Mouse (Mus musculus): ENCODE measurements around the gene Arrdc2. TPM values are rescaled to one million over a fixed set of nuclear protein-coding genes. Genes with fewer than 3 reads are reported as not detected.
A peak's percentile ranks its signal among the peaks of the same experiment; 100 is the strongest.

Gene Arrdc2
- total and polyA plus RNA-seq, 3 experiments: 13.1 to 22.5 TPM; not detected in 1

DNA sequence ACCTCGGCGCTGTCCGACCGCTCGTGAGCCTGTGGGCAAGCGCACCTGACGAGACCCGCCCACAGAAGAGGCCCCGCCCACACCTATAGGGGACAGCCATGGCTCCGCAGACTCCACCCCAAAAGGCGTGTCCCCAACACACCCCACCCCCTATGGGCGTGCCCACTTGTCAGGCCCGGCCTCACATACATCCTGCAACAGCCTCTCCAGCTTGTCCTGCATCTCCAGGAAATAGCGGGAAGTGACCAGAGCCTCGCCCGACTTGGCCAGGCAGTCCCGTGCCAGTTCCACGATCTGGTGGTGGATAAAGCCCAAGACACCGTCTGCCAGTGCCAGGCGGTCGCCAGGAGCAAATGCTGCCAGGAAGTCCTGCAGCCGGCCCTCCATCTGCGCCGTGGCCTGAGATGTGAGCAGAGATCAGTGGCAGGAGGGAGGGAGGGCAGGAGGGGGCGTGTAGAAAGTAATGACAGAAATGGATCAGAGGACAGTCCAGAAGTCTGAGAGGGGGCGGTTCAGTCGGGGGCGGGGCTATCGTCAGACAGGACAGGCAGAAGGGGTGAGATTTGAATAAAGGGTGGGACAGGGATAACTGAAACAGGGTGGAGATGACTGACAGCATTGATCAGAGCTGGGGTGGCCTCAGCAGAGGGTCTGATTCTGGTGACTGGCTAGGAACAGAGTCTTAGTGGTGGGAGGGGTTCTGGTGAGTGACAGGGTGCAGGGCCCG lies 51.4 kb downstream of the Arrdc2 start:
- no peaks in the 10 kb centered on the region for H3K9me3 ChIP-seq (replicated peaks; ENCODE audit: insufficient read depth, low read length)
- H3K9ac ChIP-seq (ENCODE audit: control insufficient read depth, low read depth, low read length, poor library complexity, severe bottlenecking): no peak overlapping the region
- H3K27me3 ChIP-seq (ENCODE audit: control insufficient read depth in 1 of 2, insufficient read depth in 2 of 2, low read length in 2 of 2): no peaks in the 10 kb centered on the region
- H3K4me1 ChIP-seq (ENCODE audit: control insufficient read depth in 1 of 2, insufficient read depth in 2 of 2, low read length in 2 of 2): peaks cover 0 to 10% of the 10 kb centered on the region in 2 experiments; a peak in 3 of 4 replicates
- H3K79me2 ChIP-seq (ENCODE audit: control insufficient read depth, insufficient read depth, low read length, poor library complexity): peaks cover 17% of the 10 kb centered on the region
- H3K36me3 ChIP-seq (ENCODE audit: control insufficient read depth in 1 of 2, insufficient read depth in 2 of 2, low read length in 2 of 2): peaks cover 0 to 2% of the 10 kb centered on the region in 2 experiments; a peak in 3 of 4 replicates
- H3K4me3 ChIP-seq (ENCODE audit: control insufficient read depth in 1 of 2, insufficient read depth in 1 of 2, low read depth in 2 of 2, low read length in 2 of 2): no peak overlapping the region
- H3K27ac ChIP-seq (ENCODE audit: control insufficient read depth, low read depth, low read length): no peak overlapping the region
- TF ChIP-seq RCOR1 (IDR thresholded peaks at IDR 0.05; ENCODE audit: low read depth, low read length) (no peak), POLR2AphosphoS5 (IDR thresholded peaks at IDR 0.05; ENCODE audit: borderline replicate concordance, low read depth, low read length) (no peak), ELF1 (IDR thresholded peaks at IDR 0.05; ENCODE audit: low read depth, low read length) (no peak)
- peak; percentile 37 for DNase-seq (ENCODE audit: low read depth, low spot score)

DNA sequence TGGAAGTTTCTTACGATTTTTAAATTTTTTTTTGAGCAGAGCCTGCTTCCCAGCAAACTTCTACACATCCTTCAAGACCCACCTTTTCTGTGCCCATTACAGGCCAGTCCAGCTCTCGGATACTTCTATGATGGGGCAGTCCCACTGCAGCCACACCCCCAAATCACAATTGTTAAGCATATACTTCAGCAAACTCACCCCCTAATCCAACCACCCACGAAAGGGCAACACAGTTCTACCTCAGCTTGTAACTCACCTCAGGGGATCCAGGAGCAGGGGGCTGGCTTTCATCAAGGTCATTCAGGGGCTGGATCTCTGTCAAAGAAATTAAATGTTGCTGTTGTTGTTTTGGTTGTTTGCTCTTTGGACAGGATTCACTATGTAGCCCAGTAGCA lies 52.5 kb downstream of the Arrdc2 start:
- Histone ChIP-seq H3K27ac (ENCODE audit: control insufficient read depth, low read depth, low read length) (no peak overlapping the region), H3K9me3 (replicated peaks; ENCODE audit: insufficient read depth, low read length) (no peaks in the 10 kb centered on the region), H3K36me3 (ENCODE audit: control insufficient read depth in 1 of 2, insufficient read depth in 2 of 2, low read length in 2 of 2) (peaks cover 0 to 2% of the 10 kb centered on the region in 2 experiments; a peak in 3 of 4 replicates), H3K4me1 (ENCODE audit: control insufficient read depth in 1 of 2, insufficient read depth in 2 of 2, low read length in 2 of 2) (peaks cover 0 to 4% of the 10 kb centered on the region in 2 experiments; a peak in 2 of 4 replicates), H3K9ac (ENCODE audit: control insufficient read depth, low read depth, low read length, poor library complexity, severe bottlenecking) (no peak overlapping the region), H3K27me3 (ENCODE audit: control insufficient read depth in 1 of 2, insufficient read depth in 2 of 2, low read length in 2 of 2) (no peaks in the 10 kb centered on the region), H3K4me3 (ENCODE audit: control insufficient read depth in 1 of 2, insufficient read depth in 1 of 2, low read depth in 2 of 2, low read length in 2 of 2) (no peak overlapping the region), H3K79me2 (ENCODE audit: control insufficient read depth, insufficient read depth, low read length, poor library complexity) (peaks cover 16% of the 10 kb centered on the region)
- no peak for TF ChIP-seq E2F4 (IDR thresholded peaks at IDR 0.05; ENCODE audit: borderline replicate concordance, low read depth, low read length)
- TF ChIP-seq RAD21 (IDR thresholded peaks at IDR 0.05; ENCODE audit: low read depth, low read length): no peak
- TF ChIP-seq CHD2 (IDR thresholded peaks at IDR 0.05; ENCODE audit: low read length): no peak
- TF ChIP-seq POLR2AphosphoS5 (IDR thresholded peaks at IDR 0.05; ENCODE audit: borderline replicate concordance, low read depth, low read length): no peak
- TF ChIP-seq TCF12 (IDR thresholded peaks at IDR 0.05; ENCODE audit: low read depth, low read length): no peak
- no peak for TF ChIP-seq MEF2A (IDR thresholded peaks at IDR 0.05; ENCODE audit: extremely low read depth, insufficient replicate concordance, low read depth, low read length, poor library complexity, severe bottlenecking)
- TF ChIP-seq MAX (IDR thresholded peaks at IDR 0.05; ENCODE audit: low read length): no peak
- TF ChIP-seq EP300 (IDR thresholded peaks at IDR 0.05; ENCODE audit: low read depth in 1 of 2, low read length in 2 of 2): no peak
- TF ChIP-seq SIN3A (IDR thresholded peaks at IDR 0.05; ENCODE audit: low read length): no peak
- no peak for TF ChIP-seq USF1 (IDR thresholded peaks at IDR 0.05; ENCODE audit: low read depth, low read length)
- no peak for TF ChIP-seq ETS1 (IDR thresholded peaks at IDR 0.05; ENCODE audit: low read depth, low read length)
- TF ChIP-seq CTCF (IDR thresholded peaks at IDR 0.05 in 2 of 3, conservative IDR thresholded peaks at IDR 0.05 in 1 of 3; ENCODE audit: control insufficient read depth in 1 of 3, insufficient read depth in 1 of 3, low read depth in 2 of 3, low read length in 3 of 3, poor library complexity in 1 of 3, severe bottlenecking in 1 of 3): no peak
- TF ChIP-seq ZMIZ1 (IDR thresholded peaks at IDR 0.05; ENCODE audit: low read depth, low read length): no peak
- no peak for TF ChIP-seq MAFK (IDR thresholded peaks at IDR 0.05; ENCODE audit: borderline replicate concordance, low read depth, low read length)
- no peak for DNase-seq (ENCODE audit: low read depth, low spot score)

All from MEL (cell line).